Mouse (Mus musculus) ovary, adult 18-20 months (tissue): ENCODE measurements around the gene Ptpn13.

Experiments used
- DNase-seq: peaks from one replicate; pipeline ENCODE4 v3.0.0; 2022; ENCODE audit warnings: low spot score, mixed read lengths

Ptpn13 gene

GRCm38 (mm10) chr5:103517641-103518040 is 92.6 kb downstream of the Ptpn13 start:
- no peak for DNase-seq

GRCm38 (mm10) chr5:103518797-103519468 is 93.9 kb downstream of the Ptpn13 start:
- DNase-seq: no peak

GRCm38 (mm10) chr5:103522371-103522770 is 97.4 kb downstream of the Ptpn13 start:
- DNase-seq: no peak

GRCm38 (mm10) chr5:103526668-103527436 is 101.9 kb downstream of the Ptpn13 start:
- no peak for DNase-seq

GRCm38 (mm10) chr5:103527437-103527718 is 102.4 kb downstream of the Ptpn13 start:
- DNase-seq: no peak

GRCm38 (mm10) chr5:103530214-103530613 is 105.2 kb downstream of the Ptpn13 start:
- no peak for DNase-seq

GRCm38 (mm10) chr5:103532841-103533390 is 107.9 kb downstream of the Ptpn13 start:
- DNase-seq: no peak

- DNase-seq: no peak
These were observed 109.5 kb downstream of the Ptpn13 start for GRCm38 (mm10) chr5:103534454-103534853.

- no peak for DNase-seq
These were observed 112.4 kb downstream of the Ptpn13 start for GRCm38 (mm10) chr5:103537429-103537828.

- DNase-seq: no peak
These were observed 115.6 kb downstream of the Ptpn13 start for GRCm38 (mm10) chr5:103540612-103541011.

- peak; percentile 11 for DNase-seq
These were observed 116.1 kb downstream of the Ptpn13 start for GRCm38 (mm10) chr5:103541136-103541535.

- DNase-seq: no peak
These were observed 116.5 kb downstream of the Ptpn13 start for GRCm38 (mm10) chr5:103541542-103541941.

GRCm38 (mm10) chr5:103545381-103546000 is 120.5 kb downstream of the Ptpn13 start:
- no peak for DNase-seq

GRCm38 (mm10) chr5:103554769-103555168 is 129.8 kb downstream of the Ptpn13 start:
- no peak for DNase-seq

GRCm38 (mm10) chr5:103560546-103560945 is 135.6 kb downstream of the Ptpn13 start:
- DNase-seq: no peak

- no peak for DNase-seq
These were observed 143.0 kb downstream of the Ptpn13 start for GRCm38 (mm10) chr5:103568034-103568433.

- peak; percentile 47 for DNase-seq
These were observed 144.5 kb downstream of the Ptpn13 start for GRCm38 (mm10) chr5:103569446-103569845.

- DNase-seq: no peak
These were observed 154.9 kb downstream of the Ptpn13 start for GRCm38 (mm10) chr5:103579680-103580420.

GRCm38 (mm10) chr5:103587219-103587618 is 162.2 kb downstream of the Ptpn13 start:
- no peak for DNase-seq

GRCm38 (mm10) chr5:103591846-103592245 is 166.9 kb downstream of the Ptpn13 start:
- no peak for DNase-seq

- DNase-seq: peak; percentile 43
These were observed 167.7 kb downstream of the Ptpn13 start for GRCm38 (mm10) chr5:103592706-103593105.

- DNase-seq: no peak
These were observed 168.6 kb downstream of the Ptpn13 start for GRCm38 (mm10) chr5:103593575-103593974.
